Mouse (Mus musculus): ENCODE results near the gene Lrp1. TPM values are rescaled to one million over a fixed set of nuclear protein-coding genes. Genes with fewer than 3 reads are reported as not detected.
A peak's percentile ranks its signal among the peaks of the same experiment; 100 is the strongest.

Lrp1 gene
- polyA plus RNA-seq, 2 experiments, result 146 to 261 TPM

DNA sequence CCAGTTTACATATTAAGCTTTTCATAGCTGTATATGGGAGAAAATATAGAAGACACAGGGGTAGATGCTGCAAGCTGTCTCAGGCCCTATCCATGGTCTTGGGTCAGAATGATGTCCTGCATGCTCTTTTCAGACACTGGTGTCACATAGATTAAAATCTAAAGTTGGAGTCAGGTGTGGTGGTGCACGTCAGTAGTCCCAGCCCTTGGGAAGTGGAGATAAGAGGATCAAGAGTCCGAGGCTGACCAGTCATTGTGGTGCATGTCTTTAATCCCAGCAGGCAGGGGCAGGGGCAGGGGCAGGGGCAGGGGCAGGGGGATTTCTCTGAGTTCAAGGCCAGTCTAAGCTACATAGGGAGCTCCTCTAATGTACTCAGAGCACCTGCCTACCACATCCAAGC is 24.8 kb upstream of the Lrp1 start:
- H3K4me2 ChIP-seq (replicated peaks; ENCODE audit: low read depth, low read length, severe bottlenecking), result no peak overlapping the region
- H3K27me3 ChIP-seq (ENCODE audit: control insufficient read depth, insufficient read depth, low read length), result no peaks in the 10 kb centered on the region
- no peak for TF ChIP-seq POLR2A (IDR thresholded peaks at IDR 0.05; ENCODE audit: borderline replicate concordance, extremely low read depth, insufficient read depth, insufficient read length)
- no peak overlapping the region for H3K4me3 ChIP-seq (replicated peaks; ENCODE audit: low read length)
- no peaks in the 10 kb centered on the region; the same call in 1 of the 2 replicates for H3K36me3 ChIP-seq (ENCODE audit: control insufficient read depth, insufficient read depth, low read length)
- no peaks in the 10 kb centered on the region for H3K9me3 ChIP-seq (ENCODE audit: control insufficient read depth, low read length)
- peaks cover 13% of the 10 kb centered on the region for H3K4me1 ChIP-seq (ENCODE audit: control insufficient read depth, insufficient read depth, low read length)
- H3K27ac ChIP-seq (replicated peaks; ENCODE audit: low read depth, low read length), result no peak overlapping the region
- no peak overlapping the region for H3K9ac ChIP-seq (ENCODE audit: low read depth, low read length, severe bottlenecking)
- 68% methylated on average over 2 of the region's 2 CpGs for WGBS
- ATAC-seq (ENCODE audit: low FRiP score, low read depth), result no peak
- DNase-seq (ENCODE audit: low spot score), result no peak

DNA sequence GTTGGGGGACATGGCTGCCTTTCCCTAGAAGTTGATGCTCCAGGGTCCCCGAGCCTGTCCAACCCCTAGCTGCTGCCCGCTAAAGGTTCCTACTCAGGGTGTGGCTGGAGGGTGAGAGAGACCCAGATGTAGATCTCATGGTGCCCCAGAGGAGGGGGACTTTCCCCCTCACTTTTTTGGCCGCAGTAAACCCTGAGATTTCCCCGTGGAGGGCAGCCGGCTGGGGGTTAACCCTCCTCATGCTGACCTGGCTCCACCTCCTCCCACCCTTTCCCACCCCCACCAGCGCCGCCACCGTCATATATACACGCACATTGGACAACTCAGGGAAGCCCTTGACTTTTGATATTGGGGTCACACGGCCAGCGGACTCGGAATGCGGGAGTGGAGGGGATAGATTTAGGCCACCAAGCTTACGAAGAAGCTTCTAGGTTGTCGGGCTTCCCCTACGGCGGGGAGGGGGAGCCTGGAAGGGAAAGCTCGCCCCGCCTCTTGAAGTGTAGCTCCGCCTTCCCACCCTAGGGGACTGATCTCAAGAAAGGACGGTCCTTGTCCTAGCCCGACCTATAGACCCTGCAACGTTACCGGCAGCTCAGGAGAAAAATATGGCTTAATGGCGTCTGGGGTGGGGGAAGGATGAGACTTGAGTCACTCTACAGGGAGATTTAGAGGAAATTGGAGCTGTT is 22.7 kb upstream of the Lrp1 start:
- H3K4me2 ChIP-seq (replicated peaks; ENCODE audit: low read depth, low read length, severe bottlenecking), result peak overlapping the region; percentile 57
- H3K9ac ChIP-seq (ENCODE audit: low read depth, low read length, severe bottlenecking), result peak overlapping the region; percentile 69
- no peaks in the 10 kb centered on the region for H3K9me3 ChIP-seq (ENCODE audit: control insufficient read depth, low read length)
- no peaks in the 10 kb centered on the region for H3K27me3 ChIP-seq (ENCODE audit: control insufficient read depth, insufficient read depth, low read length)
- ATAC-seq (ENCODE audit: low FRiP score, low read depth) (peak; percentile 48; the same call in 1 of the 2 replicates), DNase-seq (ENCODE audit: low spot score) (peak; percentile 75)
- peak overlapping the region; percentile 77 for H3K27ac ChIP-seq (replicated peaks; ENCODE audit: low read depth, low read length)
- peak overlapping the region; percentile 48 for H3K4me3 ChIP-seq (replicated peaks; ENCODE audit: low read length)
- peaks cover 13% of the 10 kb centered on the region for H3K4me1 ChIP-seq (ENCODE audit: control insufficient read depth, insufficient read depth, low read length)
- WGBS, result under 1% methylated on average over 25 of the region's 25 CpGs
- TF ChIP-seq POLR2A (IDR thresholded peaks at IDR 0.05; ENCODE audit: borderline replicate concordance, extremely low read depth, insufficient read depth, insufficient read length), result no peak
- H3K36me3 ChIP-seq (ENCODE audit: control insufficient read depth, insufficient read depth, low read length), result no peaks in the 10 kb centered on the region

- Histone ChIP-seq H3K4me3 (replicated peaks; ENCODE audit: low read length) (peak within 1 kb of the TSS; percentile 48), H3K36me3 (ENCODE audit: control insufficient read depth, insufficient read depth, low read length) (no peaks in the 10 kb centered on the region), H3K27me3 (ENCODE audit: control insufficient read depth, insufficient read depth, low read length) (no peaks in the 10 kb centered on the region), H3K4me2 (replicated peaks; ENCODE audit: low read depth, low read length, severe bottlenecking) (peak within 1 kb of the TSS; percentile 57), H3K9me3 (ENCODE audit: control insufficient read depth, low read length) (no peaks in the 10 kb centered on the region), H3K27ac (replicated peaks; ENCODE audit: low read depth, low read length) (peak within 1 kb of the TSS; percentile 77), H3K4me1 (ENCODE audit: control insufficient read depth, insufficient read depth, low read length) (peaks cover 13% of the 10 kb centered on the region), H3K9ac (ENCODE audit: low read depth, low read length, severe bottlenecking) (peak within 1 kb of the TSS; percentile 69)
- DNase-seq (ENCODE audit: low spot score) (peak; percentile 52), ATAC-seq (ENCODE audit: low FRiP score, low read depth) (peak; percentile 15; the same call in 1 of the 2 replicates)
- WGBS, result 5% methylated on average over 34 of the region's 37 CpGs
- TF ChIP-seq POLR2A (IDR thresholded peaks at IDR 0.05; ENCODE audit: borderline replicate concordance, extremely low read depth, insufficient read depth, insufficient read length), result no peak
Measured at GRCm38 (mm10) chr10:127642772-127643552, 22.0 kb upstream of the Lrp1 start, which contains the start of gene Stat6. Gene Stat6 (plus strand): TSS chr10:127642986.

- peak overlapping the region; percentile 57 for H3K4me2 ChIP-seq (replicated peaks; ENCODE audit: low read depth, low read length, severe bottlenecking)
- H3K4me3 ChIP-seq (replicated peaks; ENCODE audit: low read length), result peak overlapping the region; percentile 48
- H3K36me3 ChIP-seq (ENCODE audit: control insufficient read depth, insufficient read depth, low read length), result no peaks in the 10 kb centered on the region
- ATAC-seq (ENCODE audit: low FRiP score, low read depth) (peak; percentile 85), DNase-seq (ENCODE audit: low spot score) (peak; percentile 95)
- peak overlapping the region; percentile 77 for H3K27ac ChIP-seq (replicated peaks; ENCODE audit: low read depth, low read length)
- peaks cover 13% of the 10 kb centered on the region for H3K4me1 ChIP-seq (ENCODE audit: control insufficient read depth, insufficient read depth, low read length)
- no peaks in the 10 kb centered on the region for H3K9me3 ChIP-seq (ENCODE audit: control insufficient read depth, low read length)
- TF ChIP-seq POLR2A (IDR thresholded peaks at IDR 0.05; ENCODE audit: borderline replicate concordance, extremely low read depth, insufficient read depth, insufficient read length), result no peak
- H3K9ac ChIP-seq (ENCODE audit: low read depth, low read length, severe bottlenecking), result peak overlapping the region; percentile 69; the same call in 1 of the 2 replicates
- WGBS, result 6% methylated on average over 19 of the region's 19 CpGs
- no peaks in the 10 kb centered on the region for H3K27me3 ChIP-seq (ENCODE audit: control insufficient read depth, insufficient read depth, low read length)
Measured at GRCm38 (mm10) chr10:127641861-127642771, 21.2 kb upstream of the Lrp1 start.

- no peak overlapping the region for H3K9ac ChIP-seq (ENCODE audit: low read depth, low read length, severe bottlenecking)
- H3K36me3 ChIP-seq (ENCODE audit: control insufficient read depth, insufficient read depth, low read length), result no peaks in the 10 kb centered on the region
- H3K9me3 ChIP-seq (ENCODE audit: control insufficient read depth, low read length), result no peaks in the 10 kb centered on the region
- ATAC-seq (ENCODE audit: low FRiP score, low read depth) (no peak), DNase-seq (ENCODE audit: low spot score) (no peak)
- WGBS, result 65% methylated on average over 5 of the region's 5 CpGs
- H3K4me1 ChIP-seq (ENCODE audit: control insufficient read depth, insufficient read depth, low read length), result peaks cover 13% of the 10 kb centered on the region
- TF ChIP-seq POLR2A (IDR thresholded peaks at IDR 0.05; ENCODE audit: borderline replicate concordance, extremely low read depth, insufficient read depth, insufficient read length), result no peak
- H3K27ac ChIP-seq (replicated peaks; ENCODE audit: low read depth, low read length), result no peak overlapping the region
- no peaks in the 10 kb centered on the region for H3K27me3 ChIP-seq (ENCODE audit: control insufficient read depth, insufficient read depth, low read length)
- H3K4me3 ChIP-seq (replicated peaks; ENCODE audit: low read length), result no peak overlapping the region
- H3K4me2 ChIP-seq (replicated peaks; ENCODE audit: low read depth, low read length, severe bottlenecking), result no peak overlapping the region
Measured at GRCm38 (mm10) chr10:127640421-127640820, 19.5 kb upstream of the Lrp1 start.
